Mouse (Mus musculus) lung, embryonic 14.5 days (tissue): ENCODE measurements around the gene Mpzl1. TPM values are rescaled to one million over a fixed set of nuclear protein-coding genes. Genes with fewer than 3 reads are reported as not detected.
A peak's percentile ranks its signal among the peaks of the same experiment; 100 is the strongest.

ENCODE experiments used
- ATAC-seq: fragments of 200-750 bp; cut with Nextera tagmentation; 2 replicates; pipeline ENCODE4 v1.8.0; 2017; ENCODE audit warnings: mild to moderate bottlenecking, moderate TSS enrichment, moderate library complexity; ENCODE audit not compliant: insufficient read depth
- DNase-seq: peaks from one replicate; pipeline ENCODE4 v3.0.0-alpha.2; 2015
- H3K27ac ChIP-seq: fragments of 300-500 bp; sonication (generic); 2 replicates; pipeline ENCODE4 v1.5.1; 2014; ENCODE audit warnings: low read depth, mild to moderate bottlenecking, moderate library complexity
- H3K27me3 ChIP-seq: fragments of 300-500 bp; sonication (generic); 2 replicates; pipeline ENCODE4 v1.6.1; 2014; ENCODE audit warnings: low read length, control low read depth; ENCODE audit not compliant: insufficient read depth
- H3K36me3 ChIP-seq: fragments of 300-500 bp; sonication (generic); 2 replicates; pipeline ENCODE4 v1.6.1; 2014; ENCODE audit warnings: control low read depth; ENCODE audit not compliant: insufficient read depth
- H3K4me1 ChIP-seq: fragments of 300-500 bp; sonication (generic); 2 replicates; pipeline ENCODE4 v1.6.1; 2014; ENCODE audit warnings: antibody characterized with exemption, control low read depth; ENCODE audit not compliant: insufficient read depth
- H3K4me2 ChIP-seq: fragments of 300-500 bp; sonication (generic); 2 replicates; pipeline ENCODE4 v1.6.1; 2014; ENCODE audit warnings: mild to moderate bottlenecking
- H3K4me3 ChIP-seq: fragments of 300-500 bp; sonication (generic); 2 replicates; pipeline ENCODE4 v1.5.1; 2014; ENCODE audit warnings: low read depth, low read length
- H3K9ac ChIP-seq: fragments of 300-500 bp; sonication (generic); 2 replicates; pipeline ENCODE4 v1.6.1; 2014
- H3K9me3 ChIP-seq: fragments of 300-500 bp; sonication (generic); 2 replicates; pipeline ENCODE4 v1.6.1; 2016; ENCODE audit warnings: low read depth, low read length, control low read depth
- CTCF ChIP-seq: IDR thresholded peaks from 2 replicates; pipeline ENCODE4 v1.5.1; 2016; ENCODE audit warnings: antibody characterized with exemption, low read depth
- WGBS: fragments of 180-500 bp; shearing (Covaris S2); extraction: QIAGEN DNeasy Blood & Tissue Kit; methylation state at CpG from one replicate; pipeline ENCODE4 v1.1.7; 2014; 5-methylcytosine and 5-hydroxymethylcytosine counted together
- polyA plus RNA-seq: library from polyadenylated mRNA; unstranded; fragments of >200 nt; fragmentation: Nextera tagmentation; extraction: Ambion mirVana; gene quantifications from 2 replicates; pipeline ENCODE4 v1.2.1, GENCODE M21; 2014

Mpzl1 gene
- polyA plus RNA-seq, 1 experiment from 2014 or later, result 220 TPM

DNA sequence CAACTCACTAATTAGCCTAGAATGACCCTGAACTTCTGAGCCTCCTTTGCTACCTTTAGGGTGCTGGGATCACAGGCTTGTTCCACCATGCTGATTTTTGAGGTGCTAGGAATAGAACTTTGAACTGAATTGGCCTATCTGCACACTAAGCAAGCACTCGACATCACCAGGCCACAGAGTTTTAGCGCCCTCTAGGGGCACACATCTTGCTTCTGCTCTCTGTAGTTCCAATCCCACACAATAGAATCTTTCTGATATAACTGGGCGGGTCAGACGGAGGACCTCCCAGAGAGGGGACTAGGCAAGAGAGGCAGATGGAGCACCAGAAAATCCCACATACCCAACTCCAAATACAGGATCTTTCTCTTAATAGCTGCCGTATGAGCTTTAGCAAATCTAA lies 24.3 kb upstream of the Mpzl1 start:
- peaks cover 25% of the 10 kb centered on the region for H3K36me3 ChIP-seq
- no peaks in the 10 kb centered on the region for H3K27me3 ChIP-seq
- no peaks in the 10 kb centered on the region for H3K9me3 ChIP-seq
- H3K4me1 ChIP-seq, result no peaks in the 10 kb centered on the region
- 43% methylated on average over 5 of the region's 5 CpGs for WGBS
- ATAC-seq (peak; percentile 42), DNase-seq (peak; percentile 92)
- TF ChIP-seq CTCF, result peak; percentile 86
- H3K4me3 ChIP-seq, result no peak overlapping the region
- H3K27ac ChIP-seq, result no peak overlapping the region
- H3K4me2 ChIP-seq, result no peak overlapping the region
- no peak overlapping the region for H3K9ac ChIP-seq

DNA sequence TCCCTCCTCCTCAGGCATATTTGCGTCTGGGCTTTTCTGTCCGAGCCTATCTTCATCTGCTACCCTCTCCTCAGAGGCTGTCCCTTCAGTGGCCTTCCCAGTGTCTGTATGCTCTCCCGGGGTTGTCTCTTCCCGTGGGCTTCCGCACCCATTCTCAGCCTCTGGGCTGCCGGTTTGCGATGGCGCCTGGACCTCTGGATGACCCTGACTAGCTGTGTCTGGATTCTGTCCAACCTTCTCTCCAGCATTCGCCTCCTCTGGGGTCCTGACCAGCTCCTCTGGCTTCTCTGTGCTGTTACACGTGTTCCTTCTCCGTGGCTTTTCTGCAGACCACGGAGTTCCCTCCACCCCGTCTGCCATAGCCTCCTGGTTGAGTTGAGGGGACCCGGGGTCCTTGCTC lies 21.1 kb upstream of the Mpzl1 start:
- ATAC-seq, result peak; percentile 41; the same call in 1 of the 2 replicates
- H3K36me3 ChIP-seq, result peaks cover 22% of the 10 kb centered on the region
- no peak overlapping the region for H3K4me2 ChIP-seq
- 51% methylated on average over 14 of the region's 14 CpGs for WGBS
- TF ChIP-seq CTCF, result no peak
- no peaks in the 10 kb centered on the region for H3K9me3 ChIP-seq
- H3K27me3 ChIP-seq, result no peaks in the 10 kb centered on the region
- no peak overlapping the region for H3K9ac ChIP-seq
- no peak overlapping the region for H3K4me3 ChIP-seq
- DNase-seq, result peak; percentile 76
- peak overlapping the region; percentile 16; the same call in 1 of the 2 replicates for H3K27ac ChIP-seq
- no peaks in the 10 kb centered on the region for H3K4me1 ChIP-seq

DNA sequence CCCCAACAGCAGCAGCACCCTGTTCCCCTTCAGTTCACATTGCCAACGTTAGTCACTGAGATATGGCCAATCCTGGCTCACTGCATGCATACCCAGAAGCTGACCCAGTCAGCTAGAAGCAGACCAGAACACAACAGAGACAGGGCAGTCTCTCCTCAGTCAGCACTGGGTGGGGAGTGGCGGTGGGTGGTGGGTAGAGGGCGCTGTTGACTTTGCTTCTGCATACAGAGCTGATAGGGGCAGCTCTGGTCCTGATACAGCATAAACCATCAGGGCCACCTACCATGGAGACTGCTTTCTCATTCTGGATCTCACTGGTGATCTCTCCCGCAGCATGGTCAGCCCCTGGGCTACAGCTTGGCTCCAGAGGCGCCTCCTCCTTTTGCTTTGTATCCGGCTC lies 20.7 kb upstream of the Mpzl1 start:
- WGBS, result 64% methylated on average over 6 of the region's 6 CpGs
- ATAC-seq (peak; percentile 62; the same call in 1 of the 2 replicates), DNase-seq (peak; percentile 39)
- peak overlapping the region; percentile 16; the same call in 1 of the 2 replicates for H3K27ac ChIP-seq
- no peaks in the 10 kb centered on the region for H3K27me3 ChIP-seq
- H3K9me3 ChIP-seq, result no peaks in the 10 kb centered on the region
- H3K9ac ChIP-seq, result no peak overlapping the region
- no peak overlapping the region for H3K4me3 ChIP-seq
- H3K36me3 ChIP-seq, result peaks cover 23% of the 10 kb centered on the region
- no peaks in the 10 kb centered on the region for H3K4me1 ChIP-seq
- peak; percentile 49 for TF ChIP-seq CTCF
- no peak overlapping the region for H3K4me2 ChIP-seq

DNA sequence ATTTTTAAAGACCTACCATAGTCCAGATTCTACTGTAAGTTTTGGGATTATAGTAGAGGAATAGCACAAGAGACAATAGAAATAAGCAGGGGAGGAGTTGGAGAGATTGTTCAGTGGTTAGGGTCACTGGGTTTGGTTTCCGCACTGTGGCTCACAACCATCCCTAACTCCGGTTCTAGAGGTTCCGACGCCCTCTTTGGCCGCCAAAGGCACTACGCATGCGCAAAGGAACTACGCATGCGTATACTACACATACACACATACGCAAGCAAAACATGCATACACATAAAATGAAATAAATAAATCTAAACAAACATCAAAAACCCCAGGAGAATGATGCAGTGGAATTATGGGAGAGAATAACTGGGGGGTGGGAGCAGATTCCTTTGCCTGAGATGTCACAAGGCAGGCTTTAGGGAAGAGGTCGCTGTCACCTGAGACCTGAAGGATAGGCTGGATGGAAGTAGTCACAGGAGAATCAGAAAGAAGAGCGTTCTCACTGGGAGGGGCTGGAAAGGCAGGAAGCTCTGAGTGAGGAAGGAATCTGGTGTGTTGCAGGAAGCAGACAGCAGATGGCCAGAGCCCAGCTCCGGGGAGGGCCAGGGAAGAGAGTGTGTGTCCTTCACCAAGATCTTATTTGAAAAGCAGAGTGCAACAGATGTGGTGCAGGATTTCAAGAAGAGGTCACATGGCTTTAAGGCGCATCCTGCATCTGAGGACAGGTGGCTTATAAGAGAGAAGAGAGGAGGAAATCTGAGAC lies 19.0 kb upstream of the Mpzl1 start:
- 77% methylated on average over 14 of the region's 14 CpGs for WGBS
- H3K27me3 ChIP-seq, result no peaks in the 10 kb centered on the region
- no peak overlapping the region for H3K9ac ChIP-seq
- peaks cover 32% of the 10 kb centered on the region for H3K36me3 ChIP-seq
- H3K4me3 ChIP-seq, result no peak overlapping the region
- no peaks in the 10 kb centered on the region for H3K9me3 ChIP-seq
- TF ChIP-seq CTCF, result no peak
- 0 out of 2 replicates have a peak, but pooled peaks have one; percentile 15 for ATAC-seq
- no peak overlapping the region for H3K4me2 ChIP-seq
- H3K4me1 ChIP-seq, result no peaks in the 10 kb centered on the region
- DNase-seq, result peak; percentile 55
- no peak overlapping the region for H3K27ac ChIP-seq

DNA sequence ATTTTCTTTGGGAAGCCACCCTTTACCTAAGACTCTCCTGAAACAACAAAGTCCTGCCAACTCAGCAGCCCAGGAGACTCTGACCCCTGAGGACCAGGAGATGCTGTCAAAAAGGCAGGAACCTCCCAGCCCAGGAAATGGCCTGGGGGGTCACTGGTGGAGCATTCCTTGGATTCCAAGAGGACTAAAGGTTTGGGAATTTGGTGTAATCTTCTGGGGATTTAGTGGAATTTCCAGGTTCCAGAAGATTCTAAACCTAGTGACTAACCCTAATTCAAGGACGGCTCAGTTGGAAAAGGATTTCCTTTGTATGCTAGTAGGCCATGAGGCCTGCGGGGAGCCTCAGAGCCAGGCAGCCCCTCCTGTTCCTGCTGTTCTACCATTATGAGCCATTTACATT lies 18.2 kb upstream of the Mpzl1 start:
- 0 out of 2 replicates have a peak overlapping the region, but pooled peaks have one; percentile 1 for H3K27ac ChIP-seq
- ATAC-seq, result no peak
- peaks cover 32% of the 10 kb centered on the region for H3K36me3 ChIP-seq

DNA sequence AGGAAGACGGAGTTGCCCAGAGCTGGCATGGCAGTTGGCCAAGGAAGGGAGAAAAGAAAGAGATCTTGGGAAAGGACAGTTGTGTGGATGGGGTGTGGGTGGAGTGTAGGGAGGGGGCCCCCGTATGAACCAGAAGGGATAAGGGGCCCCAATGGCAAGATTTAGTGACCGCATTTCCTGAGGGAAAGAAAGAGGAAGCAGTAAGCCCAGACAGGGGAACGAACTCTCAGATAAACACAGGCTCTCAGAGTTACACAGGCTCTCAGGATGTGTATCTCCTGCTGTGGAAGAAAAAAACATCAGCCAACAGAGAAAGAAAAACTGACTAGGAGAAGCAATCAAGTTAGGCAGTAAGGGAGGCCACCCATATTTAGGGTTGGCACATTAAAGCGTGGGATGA lies 16.8 kb upstream of the Mpzl1 start:
- H3K4me2 ChIP-seq, result no peak overlapping the region
- ATAC-seq, result no peak
- WGBS, result 58% methylated on average over 5 of the region's 5 CpGs
- no peaks in the 10 kb centered on the region for H3K27me3 ChIP-seq
- TF ChIP-seq CTCF, result no peak
- peaks cover 32% of the 10 kb centered on the region for H3K36me3 ChIP-seq
- H3K4me1 ChIP-seq, result no peaks in the 10 kb centered on the region
- DNase-seq, result no peak
- H3K27ac ChIP-seq, result no peak overlapping the region
- H3K9ac ChIP-seq, result no peak overlapping the region
- no peaks in the 10 kb centered on the region for H3K9me3 ChIP-seq
- no peak overlapping the region for H3K4me3 ChIP-seq

More for the DNA sequence above, 18.2 kb upstream of the Mpzl1 start:
- DNase-seq, result no peak
- Histone ChIP-seq H3K27me3 (no peaks in the 10 kb centered on the region), H3K9ac (no peak overlapping the region), H3K4me1 (no peaks in the 10 kb centered on the region), H3K4me3 (no peak overlapping the region), H3K4me2 (no peak overlapping the region), H3K9me3 (no peaks in the 10 kb centered on the region)
- no peak for TF ChIP-seq CTCF
- WGBS, result 63% methylated on average over 2 of the region's 2 CpGs

DNA sequence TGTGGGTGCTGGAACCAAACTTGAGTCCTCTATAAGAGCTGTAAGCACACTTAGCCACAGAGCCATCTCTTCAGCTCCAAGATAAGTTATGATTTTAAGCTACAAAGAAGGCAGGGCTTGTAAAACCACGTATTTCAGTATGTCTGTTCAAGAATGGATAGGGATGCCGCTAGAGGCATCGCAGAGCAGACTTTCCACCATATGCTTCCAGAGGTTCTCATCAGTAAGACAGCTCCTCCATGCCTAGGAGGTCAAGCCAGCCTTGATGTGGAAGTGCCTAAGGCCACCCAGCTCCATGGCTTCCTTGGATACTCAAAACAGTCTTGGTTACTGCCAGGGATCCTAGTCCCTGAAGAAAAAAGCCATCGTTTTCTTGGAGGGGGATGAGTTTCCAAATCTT lies 10.8 kb upstream of the Mpzl1 start:
- no peak for TF ChIP-seq CTCF
- WGBS, result 67% methylated on average over 4 of the region's 4 CpGs

More for the DNA sequence above, 10.8 kb upstream of the Mpzl1 start:
- Histone ChIP-seq H3K27me3 (no peaks in the 10 kb centered on the region), H3K9ac (no peak overlapping the region), H3K4me1 (no peaks in the 10 kb centered on the region), H3K27ac (no peak overlapping the region), H3K4me2 (no peak overlapping the region), H3K36me3 (peaks cover 9% of the 10 kb centered on the region; the same call in 1 of the 2 replicates), H3K4me3 (no peak overlapping the region), H3K9me3 (no peaks in the 10 kb centered on the region)
- no peak for DNase-seq
- ATAC-seq, result no peak
